Mouse (Mus musculus): Measurements from ENCODE around the gene Coq8a. TPM values are rescaled to one million over a fixed set of nuclear protein-coding genes. Genes with fewer than 3 reads are reported as not detected.

The Coq8a gene
- polyA plus RNA-seq, 1 experiment from 2014 or later: 17.8 TPM

- Histone ChIP-seq H3K27ac (ENCODE audit: poor library complexity, severe bottlenecking) (no peak overlapping the region), H3K36me3 (peaks cover 7% of the 10 kb centered on the region), H3K27me3 (replicated peaks) (no peaks in the 10 kb centered on the region), H3K4me1 (replicated peaks) (no peaks in the 10 kb centered on the region), H3K4me2 (no peak overlapping the region), H3K9me3 (replicated peaks) (no peaks in the 10 kb centered on the region), H3K9ac (no peak overlapping the region), H3K4me3 (no peak overlapping the region)
- no peak for ATAC-seq (ENCODE audit: insufficient number of reproducible peaks, low FRiP score)
- 83% methylated on average over 5 of the region's 5 CpGs for WGBS
Observed at GRCm38 (mm10) chr1:180128077-180128792, 71.2 kb downstream of the Coq8a start.

GRCm38 (mm10) chr1:180118233-180118632 is 81.2 kb downstream of the Coq8a start:
- no peak for ATAC-seq (ENCODE audit: insufficient number of reproducible peaks, low FRiP score)
- WGBS: 84% methylated on average over 8 of the region's 8 CpGs
- Histone ChIP-seq H3K36me3 (peaks cover 21% of the 10 kb centered on the region), H3K4me1 (replicated peaks) (no peaks in the 10 kb centered on the region), H3K27me3 (replicated peaks) (no peaks in the 10 kb centered on the region), H3K9ac (no peak overlapping the region), H3K4me2 (no peak overlapping the region), H3K4me3 (no peak overlapping the region), H3K9me3 (replicated peaks) (no peaks in the 10 kb centered on the region), H3K27ac (ENCODE audit: poor library complexity, severe bottlenecking) (no peak overlapping the region)

- Histone ChIP-seq H3K4me1 (replicated peaks) (no peaks in the 10 kb centered on the region), H3K9me3 (replicated peaks) (no peaks in the 10 kb centered on the region), H3K27ac (ENCODE audit: poor library complexity, severe bottlenecking) (no peak overlapping the region), H3K36me3 (peaks cover 21% of the 10 kb centered on the region), H3K4me3 (no peak overlapping the region), H3K4me2 (no peak overlapping the region), H3K27me3 (replicated peaks) (no peaks in the 10 kb centered on the region), H3K9ac (no peak overlapping the region)
- 83% methylated on average over 1 of the region's 1 CpGs for WGBS
- no peak for ATAC-seq (ENCODE audit: insufficient number of reproducible peaks, low FRiP score)
Observed at GRCm38 (mm10) chr1:180116525-180116924, 82.9 kb downstream of the Coq8a start.

Other genes starting within 250 kb of the Coq8a start
- gene Cdc42bpa, start 239.1 kb downstream of the Coq8a start, polyA plus RNA-seq (2016; fragmentation: Nextera tagmentation; extraction: Ambion mirVana): 11.6 and 14.7 TPM in 2 replicates
- 13.8 and 15.1 TPM in 2 replicates for gene Psen2, start 63.8 kb upstream of the Coq8a start, polyA plus RNA-seq (2016; fragmentation: Nextera tagmentation; extraction: Ambion mirVana)
- gene Itpkb, start 130.9 kb upstream of the Coq8a start, polyA plus RNA-seq (2016; fragmentation: Nextera tagmentation; extraction: Ambion mirVana): 7.2 and 9.1 TPM in 2 replicates

All from heart, embryonic 12.5 days (tissue).